Mouse (Mus musculus) heart, embryonic 10.5 days (tissue): ENCODE results near the gene Sh3bgrl2. TPM values are rescaled to one million over a fixed set of nuclear protein-coding genes. Genes with fewer than 3 reads are reported as not detected.
A peak's percentile ranks its signal among the peaks of the same experiment; 100 is the strongest.

ENCODE experiments used
- DNase-seq: peaks from one replicate; pipeline ENCODE4 v3.0.0-alpha.2; 2017; ENCODE audit warnings: low spot score
- H3K27ac ChIP-seq: fragments of 300-500 bp; sonication (generic); 2 replicates; pipeline ENCODE4 v1.5.1; 2016; ENCODE audit warnings: mild to moderate bottlenecking
- H3K27me3 ChIP-seq: fragments of 300-500 bp; sonication (generic); 2 replicates; pipeline ENCODE4 v1.6.1; 2016; ENCODE audit warnings: mild to moderate bottlenecking; ENCODE audit not compliant: poor library complexity, insufficient read depth, severe bottlenecking
- H3K36me3 ChIP-seq: fragments of 300-500 bp; sonication (generic); 2 replicates; pipeline ENCODE4 v1.6.1; 2016; ENCODE audit warnings: mild to moderate bottlenecking, moderate library complexity
- H3K4me1 ChIP-seq: fragments of 300-500 bp; sonication (generic); 2 replicates; pipeline ENCODE4 v1.6.1; 2016; ENCODE audit warnings: mild to moderate bottlenecking
- H3K4me3 ChIP-seq: fragments of 300-500 bp; sonication (generic); 2 replicates; pipeline ENCODE4 v1.5.1; 2016; ENCODE audit warnings: mild to moderate bottlenecking, moderate library complexity
- H3K9me3 ChIP-seq: fragments of 300-500 bp; sonication (generic); 2 replicates; pipeline ENCODE4 v1.6.1; 2016; ENCODE audit warnings: mild to moderate bottlenecking, moderate library complexity
- WGBS: fragments of 180-500 bp; shearing (Covaris S2); methylation state at CpG from one replicate; pipeline ENCODE4 v1.1.7; 2016; 5-methylcytosine and 5-hydroxymethylcytosine counted together
- polyA plus RNA-seq: library from polyadenylated mRNA; unstranded; fragments of >200 nt; fragmentation: Nextera tagmentation; extraction: Ambion mirVana; gene quantifications from 2 replicates; pipeline ENCODE4 v1.2.1, GENCODE M21; 2016

Gene Sh3bgrl2
- polyA plus RNA-seq, 1 experiment from 2014 or later: 16.2 TPM

DNA sequence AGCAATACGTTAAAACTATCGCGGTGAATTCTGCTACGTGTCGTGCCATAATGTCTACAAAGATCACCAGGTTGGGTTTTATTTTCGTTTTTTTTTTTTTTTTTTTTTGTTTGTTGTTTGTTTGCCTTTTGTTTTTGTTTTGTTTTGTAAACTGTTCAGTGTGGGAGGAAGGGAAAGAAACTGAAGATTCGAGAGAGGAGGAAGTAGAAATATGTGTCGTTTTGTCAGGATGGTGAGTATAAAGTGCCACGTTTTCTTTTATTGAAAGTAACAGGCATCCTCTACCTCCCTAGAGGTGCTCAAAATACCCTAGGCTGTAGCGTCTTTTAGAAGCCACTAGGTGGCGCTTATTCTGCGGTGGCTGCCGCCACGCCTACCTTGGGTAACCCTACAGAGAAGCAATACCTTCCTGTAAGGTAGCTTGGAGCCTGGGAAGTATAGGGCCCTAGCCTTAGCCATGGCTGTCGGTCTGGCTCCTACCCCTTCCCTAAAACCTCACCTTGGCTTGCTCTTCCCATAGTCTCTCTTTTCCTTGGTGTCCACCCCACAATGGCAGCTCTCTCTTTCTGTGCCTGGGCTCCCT, 104.6 kb downstream of the Sh3bgrl2 start:
- Histone ChIP-seq H3K4me1 (peaks cover 6% of the 10 kb centered on the region; the same call in 1 of the 2 replicates), H3K27me3 (no peaks in the 10 kb centered on the region), H3K4me3 (no peak overlapping the region), H3K9me3 (no peaks in the 10 kb centered on the region), H3K27ac (no peak overlapping the region), H3K36me3 (no peaks in the 10 kb centered on the region)
- 29% methylated on average over 15 of the region's 15 CpGs for WGBS
- DNase-seq: no peak

- H3K9me3 ChIP-seq: no peaks in the 10 kb centered on the region
- no peak for DNase-seq
- no peaks in the 10 kb centered on the region for H3K27me3 ChIP-seq
- H3K36me3 ChIP-seq: no peaks in the 10 kb centered on the region
- H3K4me1 ChIP-seq: peaks cover 6% of the 10 kb centered on the region; the same call in 1 of the 2 replicates
- H3K27ac ChIP-seq: no peak overlapping the region
- no peak overlapping the region for H3K4me3 ChIP-seq
- 45% methylated on average over 5 of the region's 5 CpGs for WGBS
These were observed 106.5 kb downstream of the Sh3bgrl2 start for GRCm38 (mm10) chr9:83654601-83655000.

GRCm38 (mm10) chr9:83656960-83657651, 109.0 kb downstream of the Sh3bgrl2 start:
- no peak overlapping the region for H3K27ac ChIP-seq
- H3K4me3 ChIP-seq: peak overlapping the region; percentile 41
- WGBS: 5% methylated on average over 8 of the region's 8 CpGs
- no peaks in the 10 kb centered on the region for H3K27me3 ChIP-seq
- DNase-seq: no peak
- no peaks in the 10 kb centered on the region for H3K36me3 ChIP-seq
- H3K9me3 ChIP-seq: no peaks in the 10 kb centered on the region
- peaks cover 6% of the 10 kb centered on the region; the same call in 1 of the 2 replicates for H3K4me1 ChIP-seq

- Histone ChIP-seq H3K4me3 (peak overlapping the region; percentile 41), H3K27ac (no peak overlapping the region), H3K27me3 (no peaks in the 10 kb centered on the region), H3K36me3 (no peaks in the 10 kb centered on the region), H3K9me3 (no peaks in the 10 kb centered on the region), H3K4me1 (peaks cover 6% of the 10 kb centered on the region; the same call in 1 of the 2 replicates)
- 33% methylated on average over 6 of the region's 6 CpGs for WGBS
- no peak for DNase-seq
These were observed 109.5 kb downstream of the Sh3bgrl2 start for GRCm38 (mm10) chr9:83657652-83658002.

- 75% methylated on average over 2 of the region's 2 CpGs for WGBS
- H3K4me3 ChIP-seq: no peak overlapping the region
- H3K36me3 ChIP-seq: no peaks in the 10 kb centered on the region
- peaks cover 6% of the 10 kb centered on the region; the same call in 1 of the 2 replicates for H3K4me1 ChIP-seq
- no peaks in the 10 kb centered on the region for H3K27me3 ChIP-seq
- H3K27ac ChIP-seq: no peak overlapping the region
- no peak for DNase-seq
- H3K9me3 ChIP-seq: no peaks in the 10 kb centered on the region
These were observed 111.0 kb downstream of the Sh3bgrl2 start for GRCm38 (mm10) chr9:83659081-83659480.

DNA sequence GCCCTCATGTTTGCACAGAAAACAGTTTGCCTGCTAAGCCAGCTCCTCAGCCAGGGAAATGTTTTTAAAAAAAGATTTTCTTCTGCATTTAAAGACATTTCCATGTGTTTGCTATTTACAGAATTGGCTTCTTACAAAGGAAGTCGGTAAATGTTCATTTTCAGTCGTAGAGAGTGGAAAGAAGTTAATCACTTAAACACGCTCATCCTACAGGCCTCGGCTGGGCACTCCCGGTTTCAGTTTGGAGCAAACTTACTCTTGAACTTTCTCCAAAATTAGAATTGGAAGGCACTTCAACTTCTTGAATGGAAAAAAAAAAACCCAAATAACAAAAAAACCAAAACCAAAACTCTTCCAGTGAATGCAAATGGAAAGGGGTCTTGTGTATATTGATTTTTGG, 113.7 kb downstream of the Sh3bgrl2 start:
- no peaks in the 10 kb centered on the region for H3K36me3 ChIP-seq
- 90% methylated on average over 5 of the region's 5 CpGs for WGBS
- no peak overlapping the region for H3K27ac ChIP-seq
- no peaks in the 10 kb centered on the region for H3K27me3 ChIP-seq
- DNase-seq: no peak
- no peaks in the 10 kb centered on the region for H3K9me3 ChIP-seq
- H3K4me3 ChIP-seq: no peak overlapping the region
- peaks cover 6% of the 10 kb centered on the region; the same call in 1 of the 2 replicates for H3K4me1 ChIP-seq

DNA sequence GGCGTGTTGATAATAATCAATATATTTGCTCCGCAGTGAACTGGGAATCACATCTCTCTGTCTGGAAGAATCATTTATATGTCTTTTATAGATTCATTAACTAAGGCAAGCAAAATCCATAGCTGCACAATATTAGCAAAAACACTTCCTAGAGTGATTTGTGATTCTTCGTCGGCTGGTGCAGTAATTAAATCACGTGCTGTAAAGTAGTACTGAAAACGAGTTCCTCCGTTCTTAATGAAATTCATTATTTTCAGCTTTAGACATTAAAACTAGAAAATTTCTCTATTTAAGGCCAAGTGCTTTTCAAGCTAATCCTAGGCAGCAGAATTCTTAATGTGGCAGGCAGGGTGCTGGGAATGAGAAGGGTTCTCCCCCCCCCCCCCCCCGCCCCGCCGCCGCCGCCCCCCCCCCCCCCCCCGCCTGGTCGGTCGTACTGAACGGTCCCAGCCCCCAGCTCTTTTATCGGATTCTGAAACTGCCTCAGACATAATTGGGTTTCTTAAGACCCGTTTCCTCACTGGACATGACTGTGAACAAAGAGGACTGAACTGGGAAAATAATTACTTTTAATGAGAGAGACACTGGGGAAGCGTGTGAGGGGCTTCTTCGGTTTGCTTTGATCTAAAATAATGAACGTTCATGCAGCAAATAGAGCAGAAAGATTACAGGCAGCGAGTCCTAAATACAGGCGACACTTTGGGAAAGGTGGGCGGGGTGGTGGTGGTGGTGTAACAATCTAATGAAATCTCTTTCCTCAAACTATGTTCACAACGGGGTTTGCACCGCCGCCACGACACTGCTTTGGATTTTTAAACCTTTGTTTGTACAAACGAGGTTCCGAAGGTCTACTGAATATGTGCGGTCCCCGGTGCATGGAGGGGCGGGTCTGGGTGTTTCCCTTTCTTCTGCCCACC, 116.1 kb downstream of the Sh3bgrl2 start:
- no peak for DNase-seq
- no peaks in the 10 kb centered on the region for H3K27me3 ChIP-seq
- no peaks in the 10 kb centered on the region for H3K4me1 ChIP-seq
- peak overlapping the region; percentile 53 for H3K4me3 ChIP-seq
- no peaks in the 10 kb centered on the region for H3K36me3 ChIP-seq
- 38% methylated on average over 24 of the region's 33 CpGs for WGBS
- H3K9me3 ChIP-seq: no peaks in the 10 kb centered on the region
- H3K27ac ChIP-seq: peak overlapping the region; percentile 62

GRCm38 (mm10) chr9:83664951-83665350, 116.8 kb downstream of the Sh3bgrl2 start:
- Histone ChIP-seq H3K4me3 (peak overlapping the region; percentile 53; the same call in 1 of the 2 replicates), H3K4me1 (no peaks in the 10 kb centered on the region), H3K27ac (no peak overlapping the region), H3K27me3 (no peaks in the 10 kb centered on the region), H3K9me3 (no peaks in the 10 kb centered on the region), H3K36me3 (no peaks in the 10 kb centered on the region)
- 54% methylated on average over 8 of the region's 8 CpGs for WGBS
- DNase-seq: no peak

DNA sequence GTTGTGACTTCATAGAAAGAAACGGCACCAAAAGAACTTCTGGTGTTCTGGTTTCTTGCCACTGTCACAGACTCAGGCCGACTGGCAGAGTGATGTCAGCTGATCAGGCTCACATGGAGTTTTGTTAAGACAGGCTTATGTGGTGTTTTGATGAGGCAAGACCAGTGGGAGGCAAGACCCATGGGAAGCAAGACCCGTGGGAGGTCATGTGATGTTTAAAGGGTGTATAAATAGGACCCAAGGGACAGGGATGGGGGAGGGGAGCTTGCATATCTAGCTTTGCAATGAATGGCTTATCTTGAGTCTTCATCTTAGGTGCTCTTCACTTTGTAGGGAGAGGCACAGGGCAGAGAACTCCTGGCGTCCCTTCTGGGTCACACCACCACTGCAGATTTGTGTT, 118.9 kb downstream of the Sh3bgrl2 start:
- H3K36me3 ChIP-seq: no peaks in the 10 kb centered on the region
- no peak for DNase-seq
- H3K27me3 ChIP-seq: no peaks in the 10 kb centered on the region
- H3K4me3 ChIP-seq: no peak overlapping the region
- WGBS: 46% methylated on average over 4 of the region's 4 CpGs
- no peak overlapping the region for H3K27ac ChIP-seq
- H3K9me3 ChIP-seq: no peaks in the 10 kb centered on the region
- no peaks in the 10 kb centered on the region for H3K4me1 ChIP-seq

GRCm38 (mm10) chr9:83679626-83680025, 131.5 kb downstream of the Sh3bgrl2 start:
- H3K9me3 ChIP-seq: no peaks in the 10 kb centered on the region
- DNase-seq: no peak
- H3K4me3 ChIP-seq: no peak overlapping the region
- WGBS: 70% methylated on average over 3 of the region's 3 CpGs
- no peaks in the 10 kb centered on the region for H3K27me3 ChIP-seq
- H3K36me3 ChIP-seq: no peaks in the 10 kb centered on the region
- H3K4me1 ChIP-seq: no peaks in the 10 kb centered on the region
- H3K27ac ChIP-seq: no peak overlapping the region

- DNase-seq: no peak
- Histone ChIP-seq H3K27me3 (no peaks in the 10 kb centered on the region), H3K4me1 (peaks cover 4% of the 10 kb centered on the region; the same call in 1 of the 2 replicates), H3K27ac (no peak overlapping the region), H3K36me3 (no peaks in the 10 kb centered on the region), H3K4me3 (no peak overlapping the region), H3K9me3 (no peaks in the 10 kb centered on the region)
- WGBS: 72% methylated on average over 12 of the region's 12 CpGs
These were observed 133.8 kb downstream of the Sh3bgrl2 start for GRCm38 (mm10) chr9:83681661-83682655.

- Histone ChIP-seq H3K27ac (no peak overlapping the region), H3K27me3 (no peaks in the 10 kb centered on the region), H3K9me3 (no peaks in the 10 kb centered on the region), H3K4me1 (peaks cover 4% of the 10 kb centered on the region; the same call in 1 of the 2 replicates), H3K4me3 (peak overlapping the region; percentile 37), H3K36me3 (no peaks in the 10 kb centered on the region)
- WGBS: 29% methylated on average over 18 of the region's 18 CpGs
- no peak for DNase-seq
These were observed 138.5 kb downstream of the Sh3bgrl2 start for GRCm38 (mm10) chr9:83686511-83687100.
